Mouse (Mus musculus): ENCODE measurements at regions not wholly inside any gene's neighbourhood (a gene's known extent, or its start where the extent isn't known, plus 50 kb on each side); places are given as distances from the start of the nearest gene placed in this dataset.

GRCm38 (mm10) chr8:89220381-89220780 lies 176.4 kb upstream of the Sall1 start:
- no peak for TF ChIP-seq TAL1 (IDR thresholded peaks at IDR 0.05; ENCODE audit: low read length)
- TF ChIP-seq GATA1 (IDR thresholded peaks at IDR 0.05; ENCODE audit: low read length) = no peak

Data from erythroblast, embryonic 14.5 days (primary cell).